Mouse (Mus musculus) spleen, adult 2 months (tissue): ENCODE measurements around the gene Hoxa13.

Experiments used
- CTCF ChIP-seq: fragments of 200-500 bp; IDR thresholded peaks from 2 replicates; pipeline ENCODE4 v1.5.1; 2011; ENCODE audit warnings: mild to moderate bottlenecking, inconsistent platforms; ENCODE audit not compliant: insufficient read depth, insufficient read length, insufficient replicate concordance; ENCODE audit errors: extremely low read depth
- POLR2A ChIP-seq: fragments of 200-500 bp; IDR thresholded peaks from 2 replicates; pipeline ENCODE4 v1.6.1; 2011; ENCODE audit warnings: low read depth, low read length, inconsistent platforms

- TF ChIP-seq POLR2A (no peak), CTCF (no peak)
These were observed 30.6 kb upstream of the Hoxa13 start for GRCm38 (mm10) chr6:52291021-52291860.
